Mouse (Mus musculus): ENCODE results near the gene Map7. TPM values are rescaled to one million over a fixed set of nuclear protein-coding genes. Genes with fewer than 3 reads are reported as not detected.

The Map7 gene
- polyA plus RNA-seq, 1 experiment from 2014 or later: 5.6 TPM

DNA sequence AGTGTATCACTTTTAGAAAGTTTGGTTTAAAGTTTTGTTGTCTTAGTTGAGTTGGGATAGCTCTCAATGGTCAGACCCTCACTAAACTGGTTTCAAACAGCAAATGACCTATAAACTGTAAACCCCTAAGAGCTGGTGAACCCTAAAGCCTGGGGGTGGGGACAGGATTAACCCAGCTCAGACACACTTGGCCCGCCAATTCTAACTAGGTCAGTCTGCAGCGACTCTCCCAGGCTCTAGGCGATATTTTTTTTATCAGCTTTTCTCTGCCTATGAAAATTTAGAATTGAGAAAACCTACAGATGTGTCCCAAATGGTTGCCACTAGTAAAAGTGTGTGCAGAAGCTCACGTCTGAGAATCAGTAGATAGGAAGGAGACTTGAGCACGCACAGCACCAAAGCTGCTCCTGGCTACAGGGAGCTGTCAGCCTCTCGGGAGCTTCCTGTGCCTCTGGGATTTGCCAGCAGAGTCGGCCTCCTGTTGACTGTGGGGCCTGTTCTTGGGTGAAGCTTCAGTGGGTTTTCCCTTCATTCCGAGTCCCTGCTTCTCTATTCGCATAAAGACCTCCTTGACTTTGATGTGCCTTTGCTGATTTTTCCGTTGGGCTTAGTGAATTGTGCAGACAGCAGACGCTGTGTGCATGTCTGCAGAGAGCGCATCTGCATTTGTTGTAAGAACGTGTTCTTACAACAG is 46.7 kb downstream of the Map7 start:
- peak overlapping the region; percentile 2; the same call in 1 of the 2 replicates for H3K4me2 ChIP-seq
- 10% methylated on average over 13 of the region's 13 CpGs for WGBS
- no peak overlapping the region for H3K4me3 ChIP-seq (ENCODE audit: low read depth, low read length)
- ATAC-seq (ENCODE audit: low FRiP score): 0 out of 2 replicates have a peak, but pooled peaks have one; percentile 35
- peak; percentile 90 for DNase-seq (ENCODE audit: low spot score, missing footprints)
- peaks cover 4% of the 10 kb centered on the region; the same call in 1 of the 2 replicates for H3K4me1 ChIP-seq (ENCODE audit: control insufficient read depth, insufficient read depth, low read length)
- H3K36me3 ChIP-seq (ENCODE audit: control insufficient read depth, insufficient read depth, low read length): no peaks in the 10 kb centered on the region
- H3K9me3 ChIP-seq (ENCODE audit: control insufficient read depth, low read length): no peaks in the 10 kb centered on the region
- H3K27ac ChIP-seq (ENCODE audit: low read depth, low read length): no peak overlapping the region
- H3K9ac ChIP-seq (ENCODE audit: low read length): no peak overlapping the region
- H3K27me3 ChIP-seq (ENCODE audit: control insufficient read depth, insufficient read depth, low read length): no peaks in the 10 kb centered on the region

DNA sequence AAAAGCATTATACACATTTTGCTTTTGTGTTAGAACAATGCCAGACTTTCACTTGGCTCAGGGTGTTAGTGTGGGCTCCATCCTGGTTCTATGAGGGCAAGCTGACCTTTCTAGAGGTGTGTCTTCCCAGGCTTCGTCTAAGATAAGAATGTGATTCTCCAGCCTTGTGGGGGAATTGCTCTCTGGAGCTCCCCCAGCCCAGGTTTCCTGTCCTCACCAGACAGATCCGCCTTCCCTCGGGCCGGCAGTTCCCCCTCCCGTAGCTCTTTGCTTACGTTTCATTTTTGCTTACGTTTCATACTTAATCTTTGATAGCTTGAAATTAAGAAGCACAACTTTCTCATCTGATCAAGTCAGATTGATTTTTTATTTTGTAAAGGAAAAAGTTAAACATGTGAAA is 48.8 kb downstream of the Map7 start:
- peaks cover 4% of the 10 kb centered on the region; the same call in 1 of the 2 replicates for H3K4me1 ChIP-seq (ENCODE audit: control insufficient read depth, insufficient read depth, low read length)
- no peak overlapping the region for H3K4me2 ChIP-seq
- no peak for ATAC-seq (ENCODE audit: low FRiP score)
- no peaks in the 10 kb centered on the region for H3K36me3 ChIP-seq (ENCODE audit: control insufficient read depth, insufficient read depth, low read length)
- no peak overlapping the region for H3K4me3 ChIP-seq (ENCODE audit: low read depth, low read length)
- H3K27me3 ChIP-seq (ENCODE audit: control insufficient read depth, insufficient read depth, low read length): no peaks in the 10 kb centered on the region
- DNase-seq (ENCODE audit: low spot score, missing footprints): no peak
- H3K27ac ChIP-seq (ENCODE audit: low read depth, low read length): no peak overlapping the region
- H3K9me3 ChIP-seq (ENCODE audit: control insufficient read depth, low read length): no peaks in the 10 kb centered on the region
- H3K9ac ChIP-seq (ENCODE audit: low read length): no peak overlapping the region
- 84% methylated on average over 7 of the region's 7 CpGs for whole genome bisulfite sequencing

DNA sequence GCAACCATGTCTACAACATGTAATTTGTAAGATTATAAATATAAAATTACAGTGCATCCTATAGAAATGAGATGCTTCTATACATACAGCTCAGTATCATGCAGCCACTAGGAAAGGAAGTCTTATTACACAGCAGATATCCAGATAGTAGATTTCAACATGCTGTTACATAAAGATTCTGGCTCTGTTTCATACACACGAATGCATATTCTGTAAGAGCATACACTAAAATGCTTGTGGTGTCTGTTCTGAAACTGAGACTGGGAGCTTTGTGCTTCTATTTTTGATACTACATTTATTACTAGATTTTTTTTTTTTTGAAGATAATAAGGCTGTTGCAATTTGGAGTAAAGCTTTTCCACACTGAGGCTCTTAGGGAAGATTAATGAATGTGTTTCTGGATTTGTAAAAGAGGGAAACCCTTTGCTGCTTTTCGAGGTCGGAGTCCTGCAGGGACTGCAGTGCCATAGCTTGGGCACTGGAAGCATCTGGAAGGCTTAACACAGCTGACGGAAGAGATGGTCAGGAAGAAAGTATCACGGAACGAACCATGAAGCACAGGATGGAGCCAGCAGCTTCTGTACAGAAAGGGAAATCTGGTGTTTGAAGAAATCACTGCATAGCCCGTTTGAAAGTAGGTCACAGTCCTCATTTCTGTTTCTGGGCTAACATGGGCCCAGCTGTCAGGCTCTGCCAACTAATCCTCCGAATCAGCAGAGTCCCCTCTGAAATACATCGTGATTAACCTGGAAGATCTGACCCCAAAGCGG is 50.9 kb downstream of the Map7 start:
- Histone ChIP-seq H3K9me3 (ENCODE audit: control insufficient read depth, low read length) (no peaks in the 10 kb centered on the region), H3K4me1 (ENCODE audit: control insufficient read depth, insufficient read depth, low read length) (peaks cover 4% of the 10 kb centered on the region; the same call in 1 of the 2 replicates), H3K27me3 (ENCODE audit: control insufficient read depth, insufficient read depth, low read length) (no peaks in the 10 kb centered on the region; the same call in 1 of the 2 replicates), H3K9ac (ENCODE audit: low read length) (no peak overlapping the region), H3K4me3 (ENCODE audit: low read depth, low read length) (no peak overlapping the region), H3K4me2 (no peak overlapping the region), H3K27ac (ENCODE audit: low read depth, low read length) (no peak overlapping the region), H3K36me3 (ENCODE audit: control insufficient read depth, insufficient read depth, low read length) (no peaks in the 10 kb centered on the region)
- WGBS: 68% methylated on average over 10 of the region's 10 CpGs
- DNase-seq (ENCODE audit: low spot score, missing footprints) (no peak), ATAC-seq (ENCODE audit: low FRiP score) (no peak)

DNA sequence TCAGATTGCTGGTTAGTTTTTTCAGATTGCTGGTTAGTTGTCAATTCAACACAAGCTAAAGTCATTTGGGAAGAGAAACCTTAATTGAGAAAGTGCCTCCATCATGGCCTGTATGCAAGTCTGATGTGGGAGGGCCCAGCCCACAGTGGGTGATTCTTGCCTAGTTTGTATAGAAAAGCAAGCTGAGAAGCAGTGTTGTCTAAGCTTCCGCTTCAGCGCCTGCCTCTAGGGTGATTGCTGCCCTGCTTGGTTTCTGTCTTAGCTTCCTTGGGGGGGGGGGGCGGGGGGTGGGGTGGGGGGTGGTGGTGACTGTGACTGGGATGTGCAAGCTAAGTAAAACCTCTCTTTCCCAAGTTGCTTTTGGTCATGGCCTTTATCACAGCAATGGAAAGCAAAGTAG is 53.0 kb downstream of the Map7 start:
- WGBS: 23% methylated on average over 3 of the region's 3 CpGs
- ATAC-seq (ENCODE audit: low FRiP score): no peak
- no peak overlapping the region for H3K4me2 ChIP-seq
- no peak for DNase-seq (ENCODE audit: low spot score, missing footprints)
- H3K4me3 ChIP-seq (ENCODE audit: low read depth, low read length): no peak overlapping the region
- H3K9me3 ChIP-seq (ENCODE audit: control insufficient read depth, low read length): no peaks in the 10 kb centered on the region
- no peak overlapping the region for H3K27ac ChIP-seq (ENCODE audit: low read depth, low read length)
- H3K36me3 ChIP-seq (ENCODE audit: control insufficient read depth, insufficient read depth, low read length): no peaks in the 10 kb centered on the region
- H3K27me3 ChIP-seq (ENCODE audit: control insufficient read depth, insufficient read depth, low read length): no peaks in the 10 kb centered on the region; the same call in 1 of the 2 replicates
- no peak overlapping the region for H3K9ac ChIP-seq (ENCODE audit: low read length)
- peaks cover 6% of the 10 kb centered on the region for H3K4me1 ChIP-seq (ENCODE audit: control insufficient read depth, insufficient read depth, low read length)

DNA sequence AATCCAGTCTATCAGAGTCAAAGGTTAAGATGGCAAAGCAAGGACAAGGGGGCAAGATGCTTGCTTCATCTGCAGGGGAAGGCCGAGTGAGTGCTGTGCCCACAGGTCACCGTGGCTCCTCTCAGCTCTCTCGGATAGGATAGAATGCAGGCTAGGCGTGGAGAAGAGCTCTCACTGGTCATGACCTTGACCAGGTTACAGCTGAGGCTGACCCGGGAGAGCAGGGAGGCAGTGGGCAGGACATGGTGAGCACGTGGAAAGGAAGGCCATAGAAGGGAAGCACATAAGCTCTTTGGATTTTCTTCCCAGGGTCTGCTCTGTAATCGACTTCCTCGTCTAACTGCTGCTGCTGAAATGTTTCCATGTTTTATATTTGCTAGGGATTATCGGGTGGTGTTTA is 53.9 kb downstream of the Map7 start:
- 76% methylated on average over 9 of the region's 9 CpGs for WGBS
- ATAC-seq (ENCODE audit: low FRiP score) (no peak), DNase-seq (ENCODE audit: low spot score, missing footprints) (no peak)
- H3K4me2 ChIP-seq: no peak overlapping the region
- H3K4me3 ChIP-seq (ENCODE audit: low read depth, low read length): no peak overlapping the region
- H3K9ac ChIP-seq (ENCODE audit: low read length): no peak overlapping the region
- H3K4me1 ChIP-seq (ENCODE audit: control insufficient read depth, insufficient read depth, low read length): peaks cover 6% of the 10 kb centered on the region
- no peaks in the 10 kb centered on the region for H3K36me3 ChIP-seq (ENCODE audit: control insufficient read depth, insufficient read depth, low read length)
- no peaks in the 10 kb centered on the region for H3K9me3 ChIP-seq (ENCODE audit: control insufficient read depth, low read length)
- H3K27me3 ChIP-seq (ENCODE audit: control insufficient read depth, insufficient read depth, low read length): no peaks in the 10 kb centered on the region; the same call in 1 of the 2 replicates
- no peak overlapping the region for H3K27ac ChIP-seq (ENCODE audit: low read depth, low read length)

DNA sequence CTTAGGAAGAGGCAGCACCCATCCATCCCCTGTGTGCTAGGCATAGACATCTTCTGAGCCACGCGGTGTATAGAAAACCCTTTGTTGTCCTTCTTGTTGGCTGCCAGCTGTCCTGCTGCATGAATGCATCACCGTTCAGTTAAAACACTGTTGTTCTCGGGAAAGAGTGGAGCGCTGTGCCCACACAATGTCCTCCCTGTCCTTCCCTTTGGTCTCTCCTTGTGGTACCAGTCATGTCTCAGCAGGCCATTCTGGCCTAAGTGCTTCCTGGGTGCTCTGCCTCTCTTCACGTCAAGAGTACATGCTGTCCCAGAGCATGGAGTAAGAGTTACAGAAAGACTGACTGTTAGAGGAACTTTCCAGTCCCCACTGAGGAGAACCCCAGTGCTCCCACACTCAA is 54.5 kb downstream of the Map7 start:
- no peak overlapping the region for H3K27ac ChIP-seq (ENCODE audit: low read depth, low read length)

DNA sequence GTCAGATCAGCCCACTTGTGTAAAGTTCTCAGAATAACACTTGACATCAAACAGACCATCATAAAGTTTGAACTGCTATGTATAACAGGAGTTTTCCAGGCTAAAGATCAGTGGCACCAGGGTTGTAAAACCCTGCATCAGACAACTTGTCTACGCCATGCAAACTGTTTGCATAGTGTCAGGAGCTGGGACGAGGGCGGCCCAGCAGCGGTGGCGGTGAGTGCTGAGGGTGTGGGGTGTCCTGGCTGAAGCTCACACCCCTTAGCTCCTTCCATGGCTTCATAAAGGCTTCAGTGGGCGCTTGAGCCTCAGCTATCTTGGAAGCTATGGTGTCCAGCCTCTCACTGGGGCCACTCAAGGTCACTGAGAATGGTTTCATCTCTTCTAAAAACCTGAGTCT is 55.2 kb downstream of the Map7 start:
- ATAC-seq (ENCODE audit: low FRiP score): no peak
- Histone ChIP-seq H3K9ac (ENCODE audit: low read length) (no peak overlapping the region), H3K27me3 (ENCODE audit: control insufficient read depth, insufficient read depth, low read length) (no peaks in the 10 kb centered on the region; the same call in 1 of the 2 replicates), H3K4me2 (no peak overlapping the region), H3K36me3 (ENCODE audit: control insufficient read depth, insufficient read depth, low read length) (no peaks in the 10 kb centered on the region), H3K4me3 (ENCODE audit: low read depth, low read length) (no peak overlapping the region), H3K4me1 (ENCODE audit: control insufficient read depth, insufficient read depth, low read length) (peaks cover 6% of the 10 kb centered on the region), H3K9me3 (ENCODE audit: control insufficient read depth, low read length) (no peaks in the 10 kb centered on the region), H3K27ac (ENCODE audit: low read depth, low read length) (no peak overlapping the region)
- 90% methylated on average over 6 of the region's 6 CpGs for WGBS
- no peak for DNase-seq (ENCODE audit: low spot score, missing footprints)

More for the DNA sequence above, 54.5 kb downstream of the Map7 start:
- 71% methylated on average over 6 of the region's 6 CpGs for WGBS
- Histone ChIP-seq H3K4me1 (ENCODE audit: control insufficient read depth, insufficient read depth, low read length) (peaks cover 6% of the 10 kb centered on the region), H3K36me3 (ENCODE audit: control insufficient read depth, insufficient read depth, low read length) (no peaks in the 10 kb centered on the region), H3K9ac (ENCODE audit: low read length) (no peak overlapping the region), H3K4me2 (no peak overlapping the region), H3K9me3 (ENCODE audit: control insufficient read depth, low read length) (no peaks in the 10 kb centered on the region), H3K27me3 (ENCODE audit: control insufficient read depth, insufficient read depth, low read length) (no peaks in the 10 kb centered on the region; the same call in 1 of the 2 replicates), H3K4me3 (ENCODE audit: low read depth, low read length) (no peak overlapping the region)
- DNase-seq (ENCODE audit: low spot score, missing footprints): no peak
- no peak for ATAC-seq (ENCODE audit: low FRiP score)

DNA sequence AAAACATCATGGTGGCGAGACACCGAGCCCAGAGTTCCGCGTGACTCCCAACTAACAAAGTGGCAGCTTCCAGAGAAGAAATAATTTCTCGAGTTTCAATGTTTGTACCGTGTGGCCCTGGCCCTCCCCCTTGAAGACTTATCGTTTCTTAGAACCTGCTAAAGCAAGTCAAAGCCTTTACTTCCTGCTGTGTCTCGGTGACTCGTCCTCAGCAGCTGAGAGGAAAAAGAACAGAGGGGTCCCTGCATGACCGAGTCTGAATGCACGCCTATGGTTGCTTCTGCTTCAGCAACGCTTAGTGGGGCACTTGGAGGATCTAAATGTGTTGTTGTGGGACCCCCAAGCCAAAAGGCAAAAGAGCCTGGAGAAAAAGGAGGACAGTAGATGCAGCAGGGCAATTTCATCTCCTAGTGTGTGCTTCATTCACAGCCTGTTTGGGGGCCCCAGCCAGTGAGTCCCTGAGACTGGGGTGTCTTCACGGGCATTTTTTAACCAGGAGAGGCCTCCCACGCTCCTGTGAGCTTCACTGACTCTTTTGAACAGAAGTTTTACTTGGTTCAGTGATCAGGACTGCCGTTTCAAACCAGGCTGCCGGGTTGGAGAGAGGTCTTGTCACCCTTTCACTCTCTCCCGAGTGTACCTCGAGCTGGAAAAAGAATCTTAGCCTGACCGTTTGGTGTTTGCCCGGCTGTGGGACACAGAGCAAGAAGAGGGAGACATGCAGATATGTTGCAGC is 56.6 kb downstream of the Map7 start:
- H3K4me2 ChIP-seq: peak overlapping the region; percentile 37
- whole genome bisulfite sequencing: 16% methylated on average over 20 of the region's 20 CpGs
- H3K27me3 ChIP-seq (ENCODE audit: control insufficient read depth, insufficient read depth, low read length): no peaks in the 10 kb centered on the region; the same call in 1 of the 2 replicates
- H3K4me3 ChIP-seq (ENCODE audit: low read depth, low read length): peak overlapping the region; percentile 15; the same call in 1 of the 2 replicates
- no peaks in the 10 kb centered on the region for H3K36me3 ChIP-seq (ENCODE audit: control insufficient read depth, insufficient read depth, low read length)
- H3K4me1 ChIP-seq (ENCODE audit: control insufficient read depth, insufficient read depth, low read length): peaks cover 6% of the 10 kb centered on the region
- H3K27ac ChIP-seq (ENCODE audit: low read depth, low read length): peak overlapping the region; percentile 65
- DNase-seq (ENCODE audit: low spot score, missing footprints): peak; percentile 94
- peak overlapping the region; percentile 51 for H3K9ac ChIP-seq (ENCODE audit: low read length)
- ATAC-seq (ENCODE audit: low FRiP score): peak; percentile 59; the same call in 1 of the 2 replicates
- no peaks in the 10 kb centered on the region for H3K9me3 ChIP-seq (ENCODE audit: control insufficient read depth, low read length)
